Mouse (Mus musculus) bone marrow macrophage, adult 2 months (primary cell): ENCODE results near the gene Tsc22d2.
"Not testable (repeated sequence)": the region's sequence is repeated elsewhere in the genome, so short reads cannot be mapped to it uniquely, and the experiment has no call there.

Experiments used
- CTCF ChIP-seq: IDR thresholded peaks from 2 replicates; pipeline ENCODE4 v1.5.1; 2012; ENCODE audit warnings: low read depth, mild to moderate bottlenecking, low read length, moderate library complexity
- POLR2A ChIP-seq: IDR thresholded peaks from 2 replicates; pipeline ENCODE4 v1.6.1; 2012; ENCODE audit warnings: mild to moderate bottlenecking, low read depth, low read length, borderline replicate concordance

DNA sequence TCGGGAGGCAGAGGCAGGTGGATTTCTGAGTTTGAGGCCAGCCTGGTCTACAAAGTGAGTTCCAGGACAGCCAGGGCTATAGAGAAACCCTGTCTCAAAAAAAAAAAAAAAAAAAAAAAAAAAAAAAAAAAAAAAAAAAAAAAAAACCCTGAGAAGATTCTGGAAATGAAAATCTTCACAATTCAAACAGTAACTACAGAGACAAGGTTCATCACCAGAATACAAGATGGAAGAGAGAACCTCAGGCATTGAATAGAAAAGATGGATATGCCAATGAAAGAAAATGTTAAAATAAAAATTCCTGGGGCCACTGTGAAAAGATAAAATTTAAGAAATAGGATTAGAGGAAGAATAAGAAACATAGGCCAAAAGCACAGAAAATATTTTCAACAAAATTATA, 60.8 kb downstream of the Tsc22d2 start:
- TF ChIP-seq CTCF, POLR2A: not testable (repeated sequence)
